Mouse (Mus musculus) bone marrow, adult 2 months (tissue): ENCODE measurements around the gene Sdhaf3. TPM values are rescaled to one million over a fixed set of nuclear protein-coding genes. Genes with fewer than 3 reads are reported as not detected.

Experiments
- H3K27ac ChIP-seq: fragments of 200-500 bp; 2 replicates; pipeline ENCODE4 v1.5.1; 2012; ENCODE audit warnings: low read depth, mild to moderate bottlenecking, control low read depth, inconsistent platforms, low read length; ENCODE audit not compliant: control insufficient read depth, poor library complexity, insufficient read depth
- H3K4me1 ChIP-seq: fragments of 200-500 bp; 2 replicates; pipeline ENCODE4 v1.6.1; 2011; ENCODE audit warnings: low read length; ENCODE audit not compliant: control insufficient read depth, insufficient read depth
- H3K4me3 ChIP-seq: fragments of 200-500 bp; replicated peaks from 2 replicates; pipeline ENCODE3; 2011; ENCODE audit warnings: mild to moderate bottlenecking, low read depth, low read length, control low read depth; ENCODE audit not compliant: control insufficient read depth
- CTCF ChIP-seq: fragments of 200-500 bp; IDR thresholded peaks from 2 replicates; pipeline ENCODE4 v1.5.1; 2011; ENCODE audit warnings: low read length, control low read depth; ENCODE audit not compliant: control insufficient read depth, insufficient read depth
- POLR2A ChIP-seq: fragments of 200-500 bp; IDR thresholded peaks from 2 replicates; pipeline ENCODE4 v1.6.1; 2011; ENCODE audit warnings: low read depth, mild to moderate bottlenecking, control low read depth, low read length, borderline replicate concordance; ENCODE audit not compliant: control insufficient read depth
- WGBS: fragments of 180-500 bp; shearing (Covaris S2); methylation state at CpG from one replicate; pipeline ENCODE4 v1.1.7; 2018; 5-methylcytosine and 5-hydroxymethylcytosine counted together
- polyA plus RNA-seq: library from polyadenylated mRNA; stranded (reverse); fragments of >200 nt; gene quantifications from 2 replicates; pipeline ENCODE4 v1.2.4, GENCODE M21; 2011; ENCODE audit warnings: low replicate concordance; ENCODE audit not compliant: missing spikeins, insufficient read depth, insufficient read length

The Sdhaf3 gene
- polyA plus RNA-seq, result 0.65 and 4.1 TPM in 2 replicates

DNA sequence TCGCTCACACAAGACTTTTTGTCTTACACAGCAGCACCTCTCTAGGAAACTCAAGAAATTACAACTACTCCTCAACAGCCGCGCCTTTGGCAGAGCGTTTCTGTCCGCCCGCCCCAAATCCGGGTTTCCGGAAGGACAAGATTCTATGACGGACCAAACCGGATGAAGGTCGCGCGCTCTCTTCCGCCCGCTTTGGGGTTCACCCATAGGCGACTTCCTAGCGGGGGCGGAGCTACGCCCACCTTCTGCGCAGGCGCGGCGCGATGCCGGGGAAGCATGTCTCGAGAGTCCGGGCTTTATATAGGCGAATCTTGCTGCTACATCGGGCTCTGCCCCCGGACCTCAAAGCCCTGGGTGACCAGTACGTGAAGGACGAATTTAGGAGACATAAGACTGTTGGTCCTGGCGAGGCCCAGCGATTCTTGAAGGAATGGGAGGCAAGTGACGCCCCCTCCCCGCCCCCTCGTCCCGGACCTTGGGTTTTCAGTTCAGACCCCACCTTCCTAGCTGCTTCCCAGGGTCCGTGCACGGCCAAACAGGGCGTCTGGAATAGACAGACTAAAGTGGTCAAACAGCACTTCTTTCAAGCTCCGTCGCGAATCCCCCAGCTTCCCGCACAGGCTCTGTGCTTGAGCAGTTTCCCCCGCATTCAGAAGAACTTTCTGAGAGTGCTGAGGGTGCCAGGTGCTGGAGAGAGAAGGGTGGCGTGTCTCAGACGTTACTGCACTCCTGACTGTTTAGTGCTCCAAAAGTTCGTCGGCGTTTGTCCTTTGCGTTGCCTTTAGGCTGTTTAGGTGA, at the start of gene Sdhaf3:
Gene Sdhaf3 (plus strand): TSS at position 241 of the 798 bp plus-strand sequence.
- Histone ChIP-seq H3K27ac (peak within 1 kb of the TSS; percentile 25; the same call in 1 of the 2 replicates), H3K4me1 (peaks cover 1% of the 10 kb centered on the region), H3K4me3 (peak within 1 kb of the TSS; percentile 87)
- WGBS, result under 1% methylated on average over 52 of the region's 52 CpGs
- TF ChIP-seq POLR2A (peak; percentile 54; the same call in 1 of the 2 replicates), CTCF (no peak)

DNA sequence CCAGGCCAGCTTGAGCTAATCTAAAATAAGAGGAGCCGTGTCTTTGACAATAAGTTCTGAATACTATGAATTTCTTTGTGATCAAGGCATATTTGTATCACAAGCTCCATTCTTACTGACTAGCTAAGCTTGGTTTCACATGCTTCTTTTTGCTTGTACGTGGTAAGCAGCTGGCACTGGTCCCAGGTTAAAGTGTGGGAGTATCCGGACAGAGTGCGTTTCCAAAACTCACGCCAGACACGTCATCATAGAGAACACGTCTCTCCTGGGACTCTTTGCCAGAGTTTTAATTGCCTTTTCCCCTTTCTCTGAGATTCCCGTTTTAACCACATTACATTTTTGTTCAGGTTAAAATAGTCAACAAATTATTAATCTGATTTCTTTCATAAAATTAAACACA, 46.2 kb upstream of the Sdhaf3 start:
- H3K4me3 ChIP-seq, result no peak overlapping the region
- H3K27ac ChIP-seq, result no peak overlapping the region
- WGBS, result 73% methylated on average over 8 of the region's 8 CpGs
- TF ChIP-seq POLR2A, result no peak
- no peak for TF ChIP-seq CTCF
- H3K4me1 ChIP-seq, result no peaks in the 10 kb centered on the region

DNA sequence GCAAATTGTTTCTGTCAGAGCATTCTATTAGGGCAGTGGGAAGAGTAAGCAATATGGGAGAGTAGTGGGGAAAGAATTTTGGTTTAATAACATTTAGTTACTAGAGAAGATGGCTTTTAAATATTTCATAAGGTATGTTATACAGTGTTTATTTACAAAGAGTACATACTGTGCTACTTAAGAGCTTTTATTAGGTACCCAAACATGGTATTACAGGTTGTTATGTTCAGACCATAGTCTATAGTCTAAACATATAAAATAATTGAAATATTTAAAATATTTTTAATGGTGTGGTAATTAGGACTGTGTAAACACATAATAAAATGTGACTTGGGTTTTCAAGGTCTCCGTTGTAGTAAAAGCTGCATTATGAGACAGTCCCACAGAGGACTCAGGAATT, 41.5 kb upstream of the Sdhaf3 start:
- Histone ChIP-seq H3K27ac (no peak overlapping the region), H3K4me1 (no peaks in the 10 kb centered on the region), H3K4me3 (no peak overlapping the region)
- TF ChIP-seq POLR2A, result no peak
- TF ChIP-seq CTCF, result no peak
- whole genome bisulfite sequencing, result 76% methylated on average over 1 of the region's 1 CpGs

DNA sequence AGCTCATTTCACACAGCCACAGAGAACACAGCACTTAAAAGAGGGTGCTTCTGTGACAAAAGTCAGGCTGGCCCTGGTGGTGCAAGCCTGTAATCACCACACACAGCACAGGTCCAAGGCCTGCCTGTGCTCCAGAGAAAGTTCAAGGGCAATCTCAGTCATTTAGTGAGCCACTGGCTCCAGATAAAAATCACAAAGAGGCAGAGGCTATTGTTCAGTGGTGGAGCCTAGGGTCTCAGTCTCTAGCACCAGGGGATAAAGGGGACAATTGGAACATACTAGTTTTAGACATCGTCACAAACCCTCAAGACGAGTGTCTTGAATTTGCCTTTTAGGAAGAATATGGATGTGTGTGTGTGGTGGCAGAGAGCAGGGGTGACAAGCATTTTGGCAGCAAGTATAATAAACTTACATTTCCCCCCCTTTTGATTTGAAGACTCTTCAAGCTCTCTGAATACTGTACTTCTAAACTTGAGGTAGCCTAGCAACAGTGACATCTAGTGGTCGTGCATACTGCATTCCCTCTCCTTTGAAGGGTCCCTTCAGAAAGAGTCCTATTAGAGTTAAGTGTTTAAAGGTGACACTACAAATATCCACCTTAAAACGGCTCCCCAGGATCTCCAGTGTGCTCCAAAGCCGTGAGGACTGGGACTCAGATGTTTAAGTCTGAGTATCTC, 40.8 kb upstream of the Sdhaf3 start:
- Histone ChIP-seq H3K4me1 (no peaks in the 10 kb centered on the region), H3K27ac (no peak overlapping the region), H3K4me3 (no peak overlapping the region)
- no peak for TF ChIP-seq POLR2A
- TF ChIP-seq CTCF, result 0 out of 2 replicates have a peak, but pooled peaks have one; percentile 3
- 36% methylated on average over 5 of the region's 5 CpGs for WGBS

DNA sequence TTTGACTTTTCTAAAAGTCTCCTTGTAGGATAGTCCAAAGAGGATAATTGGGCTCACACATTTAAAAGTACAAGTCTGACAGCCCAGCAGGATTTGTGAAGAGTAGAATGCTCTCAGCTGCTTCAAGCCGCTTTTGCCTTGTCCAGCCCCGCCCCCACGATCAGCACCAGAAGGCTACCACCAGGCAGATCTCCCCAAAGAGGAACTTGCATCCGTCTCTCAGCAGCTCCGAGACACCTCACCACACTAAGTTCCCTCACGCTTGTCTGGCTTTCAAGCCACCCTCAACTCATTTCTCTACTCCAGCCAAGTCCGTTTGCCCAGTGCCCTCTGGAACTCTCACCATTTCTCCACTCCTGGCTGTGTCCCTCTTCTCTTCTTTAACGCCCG, 40.3 kb upstream of the Sdhaf3 start:
- H3K27ac ChIP-seq, result no peak overlapping the region
- H3K4me3 ChIP-seq, result no peak overlapping the region
- WGBS, result 23% methylated on average over 9 of the region's 9 CpGs
- TF ChIP-seq CTCF (no peak), POLR2A (no peak)
- no peaks in the 10 kb centered on the region for H3K4me1 ChIP-seq

DNA sequence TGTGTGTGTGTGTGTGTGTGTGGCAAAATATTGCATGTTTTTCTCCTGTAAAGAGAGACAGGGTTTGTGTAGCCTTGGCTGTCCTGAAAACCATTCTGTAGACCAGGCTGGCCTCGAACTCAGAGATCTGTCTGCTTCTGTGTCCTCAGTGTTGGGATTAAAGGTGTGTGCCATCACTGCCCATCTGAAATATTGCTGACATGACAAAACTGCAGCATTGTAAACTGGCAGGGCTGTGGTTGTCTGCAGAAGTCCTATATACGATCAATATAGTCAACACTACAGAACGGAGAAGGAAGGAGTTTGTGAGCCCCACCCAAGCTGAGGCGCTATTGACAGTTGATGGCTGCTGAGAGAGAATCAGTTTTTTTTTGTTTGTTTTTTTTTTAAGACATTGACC, 38.5 kb upstream of the Sdhaf3 start:
- Histone ChIP-seq H3K4me1 (no peaks in the 10 kb centered on the region), H3K4me3 (no peak overlapping the region), H3K27ac (no peak overlapping the region)
- 82% methylated on average over 4 of the region's 4 CpGs for WGBS
- TF ChIP-seq CTCF (no peak), POLR2A (no peak)

DNA sequence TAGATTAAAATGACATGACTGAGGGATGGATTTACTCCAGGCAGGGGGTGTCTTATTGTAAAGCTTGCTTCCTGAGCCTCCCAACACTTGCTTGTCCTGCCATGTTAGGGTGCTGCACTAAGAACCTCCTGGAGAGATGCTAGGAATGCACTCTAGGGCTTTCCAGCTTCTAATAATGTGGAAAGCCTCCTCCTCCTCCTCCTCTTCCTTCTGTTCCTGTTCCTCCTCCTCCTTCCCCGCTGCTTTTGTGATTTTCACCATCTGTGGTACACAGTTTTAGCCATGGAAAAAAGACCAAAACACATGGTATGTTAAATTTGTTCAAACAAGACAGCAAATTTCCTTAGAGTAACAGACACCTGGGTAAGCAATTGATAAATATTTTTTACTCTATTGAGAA, 30.5 kb upstream of the Sdhaf3 start:
- TF ChIP-seq POLR2A (no peak), CTCF (no peak)
- 56% methylated on average over 1 of the region's 1 CpGs for WGBS
- Histone ChIP-seq H3K27ac (no peak overlapping the region), H3K4me3 (no peak overlapping the region), H3K4me1 (no peaks in the 10 kb centered on the region)

DNA sequence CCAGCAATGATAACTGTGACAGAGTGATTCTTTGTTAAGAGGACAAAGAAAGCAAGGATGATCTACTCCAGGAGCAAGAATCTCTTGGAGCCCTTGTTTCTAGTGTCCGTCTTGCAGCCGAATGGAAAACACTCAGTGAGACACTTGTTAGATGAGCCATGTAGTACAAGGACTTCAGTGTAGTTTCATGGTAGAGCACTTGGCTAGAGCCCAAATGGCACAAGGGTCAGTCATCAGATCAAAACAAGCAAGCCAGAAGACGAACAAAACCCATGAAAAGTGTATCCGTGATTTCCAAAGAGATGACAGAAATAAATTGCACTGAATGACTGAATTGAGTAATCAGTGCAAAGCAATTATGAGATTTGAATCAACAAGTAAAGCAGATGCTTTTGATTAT, 25.0 kb upstream of the Sdhaf3 start:
- 86% methylated on average over 4 of the region's 4 CpGs for WGBS
- Histone ChIP-seq H3K4me1 (no peaks in the 10 kb centered on the region), H3K27ac (no peak overlapping the region), H3K4me3 (no peak overlapping the region)
- no peak for TF ChIP-seq POLR2A
- TF ChIP-seq CTCF, result no peak

DNA sequence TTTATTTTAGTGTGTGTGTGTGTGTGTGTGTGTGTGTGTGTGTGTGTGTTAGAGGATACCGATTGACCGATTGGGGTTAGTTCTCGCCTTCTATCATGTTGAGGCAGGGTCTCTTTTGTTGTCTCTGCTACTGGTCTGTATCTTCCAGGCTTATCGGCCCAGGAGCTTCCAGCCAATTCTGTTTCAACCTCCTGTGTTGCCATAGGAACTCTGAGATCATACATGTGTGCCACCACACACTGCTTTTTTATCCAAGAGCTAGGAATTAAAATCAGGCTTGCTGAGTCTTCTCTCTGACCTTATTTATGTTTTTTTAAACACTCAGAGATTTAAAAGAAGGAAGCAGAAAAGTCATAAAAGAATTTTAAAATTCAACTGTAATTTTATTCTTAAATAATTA, 24.3 kb upstream of the Sdhaf3 start:
- no peaks in the 10 kb centered on the region for H3K4me1 ChIP-seq
- H3K27ac ChIP-seq, result no peak overlapping the region
- 74% methylated on average over 4 of the region's 4 CpGs for WGBS
- no peak for TF ChIP-seq POLR2A
- no peak for TF ChIP-seq CTCF
- H3K4me3 ChIP-seq, result no peak overlapping the region
